Mouse (Mus musculus) liver, adult 2 months (tissue): Measurements from ENCODE around the gene Ndc1.

Source experiments
- CTCF ChIP-seq: fragments of 200-500 bp; IDR thresholded peaks from 2 replicates; pipeline ENCODE4 v1.5.1; 2011; ENCODE audit warnings: low read depth, low read length, control low read depth
- POLR2A ChIP-seq: fragments of 200-500 bp; IDR thresholded peaks from 2 replicates; pipeline ENCODE4 v1.6.1; 2011; ENCODE audit warnings: low read length, control low read depth; ENCODE audit not compliant: insufficient read depth; ENCODE audit errors: extremely low read depth

GRCm38 (mm10) chr4:107374677-107375076 lies 7.1 kb downstream of the Ndc1 start:
- TF ChIP-seq CTCF: no peak
- no peak for TF ChIP-seq POLR2A
